Mouse (Mus musculus) R1 (cell line): ENCODE data around the gene Iqschfp.

Experiments used
- DNase-seq: peaks from one replicate; pipeline ENCODE4 v3.0.0-alpha.2; 2018; ENCODE audit warnings: low read depth, low spot score

The Iqschfp gene

DNA sequence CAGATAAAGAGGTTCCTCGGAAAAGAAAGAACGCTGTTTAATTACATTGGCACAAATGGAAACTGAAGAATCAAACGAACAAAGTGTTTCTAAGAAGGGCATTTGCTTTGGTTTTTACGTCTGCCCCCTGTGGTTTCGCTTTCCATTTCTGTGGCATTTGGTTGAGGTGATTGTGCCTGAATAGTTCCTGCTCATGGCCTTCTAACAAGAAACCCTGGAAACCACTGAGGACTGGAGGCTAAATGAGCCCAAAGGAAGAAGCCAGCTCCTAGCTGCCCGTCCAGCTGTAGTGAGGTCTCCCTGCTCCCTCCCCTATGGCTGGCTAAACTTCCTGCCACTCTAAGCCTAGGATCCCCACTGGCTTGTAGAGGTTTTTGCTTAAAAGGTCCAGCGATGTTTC lies 745.9 kb downstream of the Iqschfp start:
- peak; percentile 22 for DNase-seq

DNA sequence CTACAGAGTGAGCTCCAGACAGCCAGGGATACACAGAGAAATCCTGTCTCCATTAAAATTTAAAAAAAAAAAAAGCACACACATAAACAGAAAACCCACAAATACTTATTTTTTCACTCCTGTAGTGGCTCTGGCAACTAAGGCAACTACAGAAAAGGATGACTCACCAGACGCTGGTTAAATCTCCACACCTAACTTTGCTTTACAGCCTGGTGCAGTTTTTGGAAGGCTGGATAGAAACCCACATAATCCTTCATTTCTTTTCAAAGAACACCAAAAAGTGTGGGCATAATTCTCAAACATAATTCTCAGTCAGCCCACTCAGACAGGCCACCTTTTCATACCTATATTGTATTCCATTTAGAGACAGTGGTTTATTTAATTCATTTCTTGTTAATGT lies 746.7 kb downstream of the Iqschfp start:
- no peak for DNase-seq

DNA sequence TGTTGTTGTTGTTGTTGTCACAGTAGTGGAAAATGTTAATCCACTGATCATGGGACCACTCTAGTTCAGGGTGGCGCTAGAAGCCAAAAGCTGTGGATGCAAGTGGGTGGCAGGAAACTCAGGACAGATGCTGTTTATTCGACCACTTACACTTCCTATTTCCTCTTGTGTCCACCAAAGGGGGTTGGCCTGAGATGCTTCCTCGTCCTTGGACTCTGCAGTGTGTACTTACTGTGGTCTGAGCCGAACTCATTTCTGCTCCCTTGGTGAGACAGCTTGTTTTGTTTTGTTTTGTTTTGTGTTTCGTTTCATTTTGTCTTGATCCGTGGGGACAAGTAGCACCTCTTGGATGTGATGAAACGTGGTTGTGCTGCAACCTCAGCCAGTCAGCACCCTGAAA lies 750.9 kb downstream of the Iqschfp start:
- no peak for DNase-seq

DNA sequence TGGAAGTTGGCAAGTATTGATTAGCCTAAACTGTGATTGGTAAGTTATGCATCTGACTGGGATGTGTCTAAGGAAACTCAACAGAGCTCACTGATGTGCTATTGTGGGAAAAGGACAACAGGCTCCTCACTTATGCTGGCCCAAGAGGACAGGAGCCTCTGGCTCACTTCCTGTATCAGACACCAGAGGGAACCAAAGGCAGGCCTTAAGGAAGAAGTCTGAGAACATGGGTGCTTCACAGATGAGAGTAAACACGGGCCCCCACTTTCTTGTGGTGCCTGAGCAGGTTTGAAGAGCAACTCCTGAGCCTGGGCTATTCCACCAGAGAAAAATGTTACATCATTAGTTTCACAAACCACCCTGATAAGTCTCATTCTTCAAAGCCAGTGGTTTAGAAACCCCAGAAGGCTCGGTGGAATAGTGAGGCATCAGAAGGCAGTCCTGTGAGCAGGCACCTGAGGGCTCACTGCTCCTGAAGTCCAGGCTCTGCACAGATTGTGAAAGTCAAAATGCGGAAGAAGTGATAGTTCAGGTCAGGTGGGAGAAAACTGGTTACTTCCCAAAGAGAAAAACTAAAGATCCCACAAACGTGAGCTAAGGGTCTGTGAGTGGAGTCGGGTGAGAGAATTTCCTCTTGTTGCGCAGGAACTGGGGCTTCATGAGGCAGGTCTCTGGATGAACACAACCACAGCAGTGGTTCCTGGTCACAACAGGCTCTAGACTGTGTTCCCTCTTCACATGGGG lies 754.5 kb downstream of the Iqschfp start:
- no peak for DNase-seq

DNA sequence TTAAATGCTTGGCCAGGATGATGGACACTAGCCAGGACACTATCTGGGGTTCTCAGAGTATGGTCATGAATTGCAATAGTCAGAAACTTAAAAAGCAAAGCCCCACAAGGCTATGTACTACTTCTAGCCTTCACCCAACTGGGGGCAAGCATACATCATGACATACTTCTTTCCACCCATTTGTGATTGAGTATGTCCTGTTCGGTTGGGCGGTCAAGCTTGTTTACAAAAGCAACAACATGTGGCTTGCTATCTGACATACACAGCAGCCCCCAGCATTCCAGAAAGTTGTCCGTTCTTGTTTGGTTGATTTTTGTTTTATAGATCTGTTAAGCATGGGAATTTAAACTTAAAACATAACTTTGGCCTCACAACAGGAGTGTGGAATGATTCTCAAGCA lies 755.2 kb downstream of the Iqschfp start:
- DNase-seq, result no peak

DNA sequence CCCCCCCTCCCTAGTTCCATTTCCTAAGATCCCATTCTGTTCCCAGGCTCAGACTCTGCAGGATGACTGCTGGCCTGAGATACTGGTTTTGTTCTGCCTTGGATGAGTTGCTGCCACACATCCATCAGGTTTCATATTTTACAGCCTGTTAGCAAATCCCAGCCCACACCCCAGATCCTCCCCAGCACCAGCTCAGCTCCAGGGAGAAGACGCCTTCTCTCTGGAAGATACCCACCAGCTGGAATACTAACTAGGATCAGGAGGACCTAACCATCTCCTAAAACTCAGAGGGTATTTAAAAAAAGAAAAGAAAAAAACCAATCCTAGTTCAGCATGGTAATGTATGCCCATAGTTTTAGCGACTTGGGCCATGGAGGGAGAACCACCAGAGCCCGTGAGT lies 758.2 kb downstream of the Iqschfp start:
- no peak for DNase-seq

DNA sequence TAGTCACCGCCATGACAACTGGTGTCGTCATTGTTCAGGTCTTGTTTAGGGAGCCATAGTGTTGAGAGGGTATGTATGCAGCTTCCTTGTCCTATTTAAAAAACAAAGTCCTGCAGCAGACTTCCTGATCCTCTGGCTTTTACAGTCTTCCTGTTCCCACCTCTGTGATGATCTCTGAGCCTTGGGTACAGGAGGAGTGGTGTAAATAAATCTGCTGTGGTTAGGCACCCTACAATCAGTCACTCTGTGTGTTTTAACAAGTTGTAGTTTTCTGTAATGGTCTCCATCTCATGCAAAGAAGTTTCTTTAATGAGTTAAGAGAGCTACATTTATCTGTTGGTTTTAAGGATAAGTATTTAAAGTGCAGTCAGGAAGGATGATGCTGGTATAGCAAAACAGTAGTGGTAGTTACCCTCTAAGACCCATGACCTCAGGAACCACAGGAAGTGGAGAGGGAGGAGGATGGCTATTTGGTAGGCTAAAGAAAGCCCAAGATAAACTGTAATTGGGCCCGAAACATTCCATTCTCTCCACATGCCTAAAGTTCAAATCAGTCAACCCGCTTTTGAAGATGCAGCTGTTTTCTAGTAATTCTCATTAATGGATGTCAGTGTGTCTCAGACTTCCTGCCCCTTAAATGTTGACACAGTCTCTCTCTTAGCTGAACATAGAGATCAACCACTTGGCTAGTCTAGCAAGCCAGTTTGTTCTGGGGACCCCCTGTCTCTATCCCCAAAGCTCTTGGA lies 764.7 kb downstream of the Iqschfp start:
- DNase-seq, result no peak

DNA sequence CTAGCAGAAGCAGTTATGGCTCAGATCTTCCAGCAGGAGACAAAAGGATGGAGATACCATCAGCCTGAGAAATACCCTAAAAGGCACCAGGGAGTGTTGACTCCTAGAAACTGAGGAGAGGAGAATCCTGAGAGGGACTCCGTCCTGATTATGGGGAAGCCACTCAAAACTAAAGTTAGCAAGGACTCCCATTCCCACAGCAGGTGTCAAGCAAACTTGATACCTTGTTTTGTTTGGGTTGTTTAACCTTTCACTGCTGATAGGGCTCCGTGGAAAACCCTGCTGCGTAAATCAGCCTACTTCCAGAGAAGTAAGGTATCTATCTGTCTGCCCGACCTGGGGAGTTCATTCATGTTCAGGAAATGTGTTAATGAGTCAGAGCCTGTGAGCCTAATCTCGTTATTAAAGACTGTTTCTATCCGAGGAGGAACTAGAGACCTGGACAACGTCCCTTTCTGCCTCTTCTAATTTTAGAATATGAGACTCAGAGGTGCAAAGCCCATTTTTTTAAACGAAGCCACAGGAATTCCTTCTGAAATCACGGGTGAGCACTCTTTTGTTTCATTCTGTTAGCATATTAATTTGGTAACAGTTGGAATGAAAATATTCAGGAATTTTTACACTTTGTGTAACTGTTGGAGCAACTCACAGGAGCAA lies 765.7 kb downstream of the Iqschfp start:
- DNase-seq, result peak; percentile 12

DNA sequence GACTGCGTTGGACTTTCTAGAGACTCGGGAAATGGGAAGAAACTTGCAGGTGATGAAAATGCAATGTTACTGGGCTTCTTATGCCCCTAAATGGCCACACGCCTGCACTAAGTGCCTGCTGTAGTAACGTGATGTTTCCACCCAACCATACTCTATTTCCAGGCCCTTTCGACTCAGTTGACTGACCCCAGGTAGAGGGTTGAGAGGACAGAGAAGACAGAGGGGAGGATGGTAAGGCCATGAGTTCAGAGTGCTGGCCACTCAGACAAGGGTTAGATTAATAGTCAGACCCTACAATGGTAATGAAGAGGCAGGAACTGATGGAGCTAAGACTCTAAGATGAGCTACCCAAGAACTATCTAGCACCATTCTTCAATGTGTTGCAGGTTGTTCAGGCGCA lies 768.0 kb downstream of the Iqschfp start:
- DNase-seq, result no peak

DNA sequence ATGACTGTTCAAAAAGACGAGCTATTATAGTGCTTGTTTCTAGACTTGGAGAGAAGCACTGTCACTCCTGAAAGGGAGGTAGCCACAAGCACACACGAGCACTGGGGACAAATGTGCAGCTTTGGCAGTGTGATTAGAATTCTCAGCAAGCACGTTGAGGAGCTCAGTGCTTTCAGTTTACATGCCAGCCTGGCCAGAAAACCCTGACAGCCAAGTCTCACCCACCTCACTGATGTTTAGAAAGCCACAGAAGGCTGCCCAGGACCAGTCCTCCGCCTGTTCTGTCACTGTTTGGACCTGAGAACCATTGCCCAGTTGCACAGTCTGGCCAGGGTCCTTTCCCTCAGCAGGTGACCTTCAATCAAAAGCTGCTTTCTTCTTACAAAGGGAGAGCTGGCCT lies 768.5 kb downstream of the Iqschfp start:
- DNase-seq, result no peak

DNA sequence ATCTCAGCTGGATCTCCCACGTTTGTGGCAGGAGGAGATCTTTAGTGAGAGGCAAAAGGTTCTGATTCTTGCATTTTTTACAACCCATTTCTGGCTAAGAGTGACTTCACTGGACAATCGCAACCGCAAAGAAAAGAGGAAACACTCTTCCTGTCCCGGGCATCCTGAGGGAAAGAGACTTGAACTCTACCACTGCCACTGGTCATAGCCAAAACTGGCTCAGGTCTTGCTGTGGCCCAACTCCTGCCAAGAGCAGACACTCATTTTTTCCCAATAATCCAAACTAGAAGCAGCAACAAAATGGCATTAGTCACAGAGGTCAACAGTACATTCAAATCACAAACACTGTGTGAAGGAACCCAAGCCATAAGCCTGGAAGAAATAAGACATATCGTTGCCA lies 770.4 kb downstream of the Iqschfp start:
- no peak for DNase-seq

DNA sequence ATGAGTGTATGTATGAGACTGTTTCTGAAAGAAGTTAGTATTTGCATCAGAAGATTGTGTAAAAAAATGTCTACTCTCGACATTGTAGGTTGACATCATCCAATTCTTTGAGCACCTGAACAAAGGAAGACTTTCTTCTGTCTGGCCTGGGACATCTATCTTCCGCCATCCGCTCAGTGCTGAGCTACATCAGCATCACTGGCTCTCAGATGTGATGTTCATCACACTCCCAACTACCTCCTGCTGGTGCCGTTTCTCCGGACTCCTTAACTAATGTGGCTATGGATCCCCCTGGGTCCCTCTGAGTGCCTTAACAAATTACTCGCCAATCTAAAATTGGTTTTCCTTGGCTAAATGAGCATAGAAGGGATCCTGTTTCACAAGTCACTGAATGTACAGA lies 772.3 kb downstream of the Iqschfp start:
- no peak for DNase-seq

DNA sequence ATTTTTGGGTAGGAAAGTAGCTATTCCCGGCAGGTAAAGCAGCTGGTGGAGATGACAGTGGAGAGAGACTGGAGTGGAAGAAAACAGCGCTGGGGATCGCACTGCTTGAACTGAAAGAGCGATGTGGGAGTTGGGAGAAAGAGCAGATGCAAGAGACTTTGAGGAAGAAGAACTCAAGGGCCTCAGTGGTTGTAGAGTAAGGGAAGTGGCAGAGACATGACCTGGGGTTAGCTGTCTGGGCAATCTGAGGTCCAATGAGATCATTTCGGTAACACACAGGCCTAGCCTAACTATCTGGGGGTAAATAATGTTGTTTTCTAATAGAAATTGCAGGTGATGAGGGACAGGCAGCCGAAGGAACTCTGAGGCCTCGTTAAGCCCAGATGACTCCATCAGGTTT lies 774.3 kb downstream of the Iqschfp start:
- no peak for DNase-seq

DNA sequence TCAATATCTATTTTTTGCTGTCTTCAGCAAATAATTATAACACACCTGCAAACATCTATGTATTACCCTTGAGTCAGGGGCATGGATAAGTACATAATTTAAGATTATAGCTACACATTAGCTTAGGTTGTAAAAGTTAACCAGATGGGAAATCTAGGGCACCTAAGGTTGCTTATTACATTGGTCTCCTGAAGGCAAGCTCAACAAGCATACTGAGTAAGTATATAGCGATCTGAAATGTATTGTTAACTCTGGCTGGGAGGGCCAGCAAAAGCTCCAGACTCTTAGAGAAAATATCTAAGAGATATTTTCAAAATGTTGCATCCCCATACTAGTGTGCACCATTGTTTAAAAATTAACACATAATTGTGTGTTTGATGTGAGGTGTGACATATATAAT lies 775.8 kb downstream of the Iqschfp start:
- DNase-seq, result no peak

DNA sequence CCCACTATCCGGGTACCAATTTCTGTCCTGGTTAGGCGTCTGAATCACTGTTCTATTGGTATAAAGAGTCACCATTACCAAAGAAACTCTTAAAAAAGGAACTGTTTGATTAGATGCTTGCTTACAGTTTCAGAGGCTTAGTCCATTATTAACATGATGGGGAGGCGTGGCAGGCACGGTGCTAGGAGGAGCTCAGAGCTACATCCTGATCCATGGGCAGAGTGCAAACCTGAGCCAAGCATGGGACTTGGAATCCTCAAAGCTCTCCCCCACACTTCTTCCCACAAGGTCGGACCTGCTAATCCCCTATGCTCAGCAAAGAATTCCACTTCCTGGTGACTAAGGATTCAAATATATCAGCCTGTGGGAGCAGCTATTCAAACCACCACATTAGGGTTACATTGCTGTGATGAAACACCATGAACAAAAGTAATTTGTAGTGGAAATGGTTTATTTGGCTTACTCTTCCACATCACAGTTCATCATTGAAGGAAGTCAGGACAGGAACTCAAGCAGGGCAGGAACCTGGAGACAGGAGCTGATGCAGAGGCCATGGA lies 777.5 kb downstream of the Iqschfp start:
- no peak for DNase-seq

DNA sequence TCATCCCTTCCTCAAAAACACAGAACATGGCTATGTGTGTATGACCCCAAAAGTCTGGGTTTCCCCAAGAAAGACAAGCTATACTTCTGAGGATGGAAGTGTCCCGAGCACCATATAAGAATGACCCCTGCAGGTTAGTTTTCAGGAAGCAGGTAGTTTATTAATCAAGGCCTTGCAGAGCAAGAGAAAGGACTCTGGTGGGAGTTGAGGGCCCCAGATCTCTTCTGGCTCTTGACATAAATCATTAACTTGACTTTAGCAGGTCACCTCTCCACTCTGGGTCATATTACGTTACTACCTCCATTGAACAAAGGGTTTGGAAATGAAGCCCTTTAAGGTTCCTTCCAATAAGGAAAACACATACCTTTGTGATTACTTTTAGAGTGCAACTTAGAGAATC lies 782.7 kb downstream of the Iqschfp start:
- DNase-seq, result no peak

DNA sequence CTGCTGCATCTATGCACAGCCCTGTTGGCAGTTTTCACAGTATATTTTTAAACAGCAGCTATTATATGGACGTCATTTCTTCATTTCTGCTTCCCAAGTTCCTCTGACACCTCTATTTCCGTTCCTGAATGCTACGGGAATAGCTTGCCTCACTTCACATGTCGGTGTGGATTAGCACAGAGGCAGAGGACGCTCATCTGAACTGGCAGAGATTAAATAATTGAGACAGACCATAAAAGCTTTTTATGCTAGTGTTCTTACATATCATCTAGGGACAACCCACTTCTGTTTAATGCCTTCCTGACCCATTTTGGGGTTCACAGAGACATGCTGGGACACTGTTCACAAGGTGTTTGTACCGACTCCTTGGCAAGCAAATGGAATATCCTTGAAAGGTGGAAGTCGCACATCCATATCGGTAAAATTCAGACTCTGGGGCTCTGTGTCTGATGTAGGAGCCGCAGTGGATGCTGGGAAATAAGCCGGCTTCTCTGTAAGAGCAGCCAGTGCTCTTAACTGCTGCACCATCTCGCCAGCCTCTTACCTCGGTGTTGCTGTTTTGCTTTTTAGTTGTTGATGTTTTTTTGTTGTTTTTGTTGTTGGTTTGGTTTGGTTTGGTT lies 783.3 kb downstream of the Iqschfp start:
- peak; percentile 9 for DNase-seq
